Mouse (Mus musculus): ENCODE measurements around the gene Zfand4. TPM values are rescaled to one million over a fixed set of nuclear protein-coding genes. Genes with fewer than 3 reads are reported as not detected.

Zfand4 gene
- polyA plus RNA-seq, 1 experiment from 2014 or later, result 3.2 TPM

DNA sequence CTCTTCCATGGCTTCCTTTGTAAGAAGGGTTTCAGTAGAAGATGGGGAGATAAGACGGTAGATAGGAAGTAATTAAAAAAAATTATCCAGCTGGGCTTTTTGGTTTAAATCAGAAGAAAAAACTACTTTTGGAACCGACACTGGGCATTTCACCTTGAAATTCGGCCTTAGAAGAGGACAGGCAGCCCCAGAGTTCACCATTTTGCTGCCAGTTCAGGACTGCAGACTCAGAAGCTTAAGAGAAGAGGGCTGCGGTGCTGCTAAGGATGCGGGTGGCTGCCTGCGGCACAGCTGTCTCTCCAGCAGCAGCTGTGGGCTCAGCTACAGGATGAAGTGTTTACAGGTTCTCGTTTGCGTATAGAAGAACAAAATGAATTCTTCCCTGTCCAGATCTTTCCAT lies 94.0 kb downstream of the Zfand4 start:
- Histone ChIP-seq H3K4me3 (ENCODE audit: low read length) (no peak overlapping the region), H3K27ac (ENCODE audit: low read length) (no peak overlapping the region), H3K4me2 (ENCODE audit: low read depth, low read length) (no peak overlapping the region), H3K27me3 (replicated peaks; ENCODE audit: control insufficient read depth, insufficient read depth, low read length) (no peaks in the 10 kb centered on the region), H3K9ac (ENCODE audit: low read depth, low read length) (no peak overlapping the region), H3K4me1 (ENCODE audit: control insufficient read depth, insufficient read depth, low read length) (peaks cover 2% of the 10 kb centered on the region; the same call in 1 of the 2 replicates), H3K9me3 (ENCODE audit: control insufficient read depth, low read length) (no peaks in the 10 kb centered on the region), H3K36me3 (ENCODE audit: control insufficient read depth, insufficient read depth, low read length) (no peaks in the 10 kb centered on the region)
- 62% methylated on average over 8 of the region's 8 CpGs for WGBS
- no peak for ATAC-seq

- H3K4me3 ChIP-seq (ENCODE audit: low read length), result no peak overlapping the region
- H3K27ac ChIP-seq (ENCODE audit: low read length), result no peak overlapping the region
- no peak overlapping the region for H3K4me2 ChIP-seq (ENCODE audit: low read depth, low read length)
- H3K36me3 ChIP-seq (ENCODE audit: control insufficient read depth, insufficient read depth, low read length), result no peaks in the 10 kb centered on the region
- ATAC-seq, result no peak
- no peak overlapping the region for H3K9ac ChIP-seq (ENCODE audit: low read depth, low read length)
- H3K27me3 ChIP-seq (replicated peaks; ENCODE audit: control insufficient read depth, insufficient read depth, low read length), result no peaks in the 10 kb centered on the region
- 78% methylated on average over 3 of the region's 3 CpGs for WGBS
- H3K4me1 ChIP-seq (ENCODE audit: control insufficient read depth, insufficient read depth, low read length), result peaks cover 2% of the 10 kb centered on the region; the same call in 1 of the 2 replicates
- H3K9me3 ChIP-seq (ENCODE audit: control insufficient read depth, low read length), result no peaks in the 10 kb centered on the region
These were observed 95.2 kb downstream of the Zfand4 start for GRCm38 (mm10) chr6:116359256-116359655.

- H3K9ac ChIP-seq (ENCODE audit: low read depth, low read length), result no peak overlapping the region
- no peak overlapping the region for H3K27ac ChIP-seq (ENCODE audit: low read length)
- H3K4me3 ChIP-seq (ENCODE audit: low read length), result no peak overlapping the region
- no peaks in the 10 kb centered on the region for H3K9me3 ChIP-seq (ENCODE audit: control insufficient read depth, low read length)
- H3K4me1 ChIP-seq (ENCODE audit: control insufficient read depth, insufficient read depth, low read length), result peaks cover 2% of the 10 kb centered on the region; the same call in 1 of the 2 replicates
- H3K27me3 ChIP-seq (replicated peaks; ENCODE audit: control insufficient read depth, insufficient read depth, low read length), result no peaks in the 10 kb centered on the region
- no peak overlapping the region for H3K4me2 ChIP-seq (ENCODE audit: low read depth, low read length)
- no peak for ATAC-seq
- H3K36me3 ChIP-seq (ENCODE audit: control insufficient read depth, insufficient read depth, low read length), result no peaks in the 10 kb centered on the region
- 71% methylated on average over 3 of the region's 3 CpGs for WGBS
These were observed 97.4 kb downstream of the Zfand4 start for GRCm38 (mm10) chr6:116361463-116361862.

DNA sequence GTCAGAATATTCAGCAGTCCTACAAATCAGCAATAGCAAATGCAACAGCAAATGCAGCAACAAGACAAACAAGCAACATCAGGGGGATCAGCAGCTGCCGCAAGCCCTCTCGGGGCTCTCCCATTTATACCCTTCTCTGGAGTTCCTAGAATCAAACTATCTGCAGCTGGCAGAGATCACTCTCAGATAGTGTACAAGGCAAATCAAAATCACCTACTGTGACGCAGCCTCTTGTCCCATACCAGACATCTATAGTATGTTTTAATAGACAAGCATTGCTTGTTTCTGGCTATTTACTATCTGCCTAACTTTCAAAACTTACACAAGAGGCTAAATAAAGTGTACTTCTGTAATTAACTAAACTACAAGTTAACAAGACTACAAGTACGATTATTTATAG lies 98.0 kb downstream of the Zfand4 start:
- Histone ChIP-seq H3K27me3 (replicated peaks; ENCODE audit: control insufficient read depth, insufficient read depth, low read length) (no peaks in the 10 kb centered on the region), H3K9me3 (ENCODE audit: control insufficient read depth, low read length) (no peaks in the 10 kb centered on the region), H3K36me3 (ENCODE audit: control insufficient read depth, insufficient read depth, low read length) (no peaks in the 10 kb centered on the region), H3K9ac (ENCODE audit: low read depth, low read length) (no peak overlapping the region), H3K27ac (ENCODE audit: low read length) (no peak overlapping the region), H3K4me3 (ENCODE audit: low read length) (no peak overlapping the region), H3K4me1 (ENCODE audit: control insufficient read depth, insufficient read depth, low read length) (peaks cover 2% of the 10 kb centered on the region; the same call in 1 of the 2 replicates), H3K4me2 (ENCODE audit: low read depth, low read length) (no peak overlapping the region)
- 85% methylated on average over 4 of the region's 4 CpGs for WGBS
- ATAC-seq, result no peak

- ATAC-seq, result no peak
- peaks cover 9% of the 10 kb centered on the region for H3K4me1 ChIP-seq (ENCODE audit: control insufficient read depth, insufficient read depth, low read length)
- WGBS, result 84% methylated on average over 11 of the region's 11 CpGs
- no peak overlapping the region for H3K9ac ChIP-seq (ENCODE audit: low read depth, low read length)
- no peak overlapping the region for H3K4me2 ChIP-seq (ENCODE audit: low read depth, low read length)
- no peaks in the 10 kb centered on the region for H3K36me3 ChIP-seq (ENCODE audit: control insufficient read depth, insufficient read depth, low read length)
- no peak overlapping the region for H3K4me3 ChIP-seq (ENCODE audit: low read length)
- H3K27me3 ChIP-seq (replicated peaks; ENCODE audit: control insufficient read depth, insufficient read depth, low read length), result no peaks in the 10 kb centered on the region
- no peaks in the 10 kb centered on the region for H3K9me3 ChIP-seq (ENCODE audit: control insufficient read depth, low read length)
- no peak overlapping the region for H3K27ac ChIP-seq (ENCODE audit: low read length)
These were observed 103.9 kb downstream of the Zfand4 start for GRCm38 (mm10) chr6:116367971-116368370.

- Histone ChIP-seq H3K36me3 (ENCODE audit: control insufficient read depth, insufficient read depth, low read length) (no peaks in the 10 kb centered on the region), H3K4me1 (ENCODE audit: control insufficient read depth, insufficient read depth, low read length) (peaks cover 12% of the 10 kb centered on the region), H3K9me3 (ENCODE audit: control insufficient read depth, low read length) (no peaks in the 10 kb centered on the region), H3K4me3 (ENCODE audit: low read length) (no peak overlapping the region), H3K4me2 (ENCODE audit: low read depth, low read length) (no peak overlapping the region), H3K27ac (ENCODE audit: low read length) (peak overlapping the region; percentile 21; the same call in 1 of the 2 replicates), H3K9ac (ENCODE audit: low read depth, low read length) (no peak overlapping the region), H3K27me3 (replicated peaks; ENCODE audit: control insufficient read depth, insufficient read depth, low read length) (no peaks in the 10 kb centered on the region)
- peak; percentile 83 for ATAC-seq
- WGBS, result 68% methylated on average over 1 of the region's 1 CpGs
These were observed 105.8 kb downstream of the Zfand4 start for GRCm38 (mm10) chr6:116369811-116370210.

DNA sequence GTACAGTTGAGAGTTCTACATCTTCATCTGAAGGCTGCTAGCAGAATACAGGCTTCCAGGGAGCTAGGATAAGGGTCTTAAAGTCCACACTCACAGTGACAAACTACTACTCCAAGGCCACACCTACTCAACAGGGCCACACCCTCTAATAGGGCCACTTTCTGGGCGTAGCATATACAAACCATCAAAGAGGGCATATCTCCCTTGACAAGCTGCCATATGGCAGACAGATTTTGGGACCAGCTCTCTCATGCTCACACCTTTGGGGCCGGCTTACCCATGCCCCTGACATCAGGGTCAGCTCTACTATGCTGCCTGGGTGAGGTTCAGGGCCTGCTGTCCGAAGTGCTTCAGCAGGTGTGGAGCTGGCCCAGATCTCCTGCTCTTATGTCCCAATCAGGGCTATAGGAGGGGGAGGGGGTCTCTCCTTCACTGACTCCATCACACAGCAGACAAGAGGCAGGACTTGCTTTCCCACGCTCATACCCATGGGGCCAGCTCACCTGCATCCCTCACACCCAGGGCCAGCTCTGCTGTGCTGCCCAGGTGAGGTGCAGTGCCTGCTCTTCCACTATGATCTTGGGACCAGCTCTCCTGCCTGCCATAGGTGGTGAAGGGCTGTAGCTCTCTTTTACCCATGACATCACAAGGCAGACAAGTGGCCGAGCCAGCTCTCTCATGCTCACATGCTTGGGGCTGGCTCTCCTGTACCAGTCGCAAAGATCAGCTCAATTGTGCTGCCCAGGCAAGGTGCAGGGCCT lies 106.4 kb downstream of the Zfand4 start:
- ATAC-seq, result peak; percentile 90
- Histone ChIP-seq H3K9me3 (ENCODE audit: control insufficient read depth, low read length) (no peaks in the 10 kb centered on the region), H3K4me3 (ENCODE audit: low read length) (no peak overlapping the region), H3K27me3 (replicated peaks; ENCODE audit: control insufficient read depth, insufficient read depth, low read length) (no peaks in the 10 kb centered on the region), H3K9ac (ENCODE audit: low read depth, low read length) (no peak overlapping the region), H3K4me1 (ENCODE audit: control insufficient read depth, insufficient read depth, low read length) (peaks cover 12% of the 10 kb centered on the region), H3K27ac (ENCODE audit: low read length) (no peak overlapping the region), H3K36me3 (ENCODE audit: control insufficient read depth, insufficient read depth, low read length) (no peaks in the 10 kb centered on the region), H3K4me2 (ENCODE audit: low read depth, low read length) (no peak overlapping the region)
- 73% methylated on average over 6 of the region's 6 CpGs for WGBS

- Histone ChIP-seq H3K9me3 (ENCODE audit: control insufficient read depth, low read length) (no peaks in the 10 kb centered on the region), H3K9ac (ENCODE audit: low read depth, low read length) (no peak overlapping the region), H3K4me1 (ENCODE audit: control insufficient read depth, insufficient read depth, low read length) (peaks cover 12% of the 10 kb centered on the region), H3K27me3 (replicated peaks; ENCODE audit: control insufficient read depth, insufficient read depth, low read length) (no peaks in the 10 kb centered on the region), H3K4me3 (ENCODE audit: low read length) (no peak overlapping the region), H3K36me3 (ENCODE audit: control insufficient read depth, insufficient read depth, low read length) (no peaks in the 10 kb centered on the region), H3K4me2 (ENCODE audit: low read depth, low read length) (no peak overlapping the region), H3K27ac (ENCODE audit: low read length) (no peak overlapping the region)
- 89% methylated on average over 3 of the region's 3 CpGs for WGBS
- no peak for ATAC-seq
These were observed 107.5 kb downstream of the Zfand4 start for GRCm38 (mm10) chr6:116371500-116371899.

DNA sequence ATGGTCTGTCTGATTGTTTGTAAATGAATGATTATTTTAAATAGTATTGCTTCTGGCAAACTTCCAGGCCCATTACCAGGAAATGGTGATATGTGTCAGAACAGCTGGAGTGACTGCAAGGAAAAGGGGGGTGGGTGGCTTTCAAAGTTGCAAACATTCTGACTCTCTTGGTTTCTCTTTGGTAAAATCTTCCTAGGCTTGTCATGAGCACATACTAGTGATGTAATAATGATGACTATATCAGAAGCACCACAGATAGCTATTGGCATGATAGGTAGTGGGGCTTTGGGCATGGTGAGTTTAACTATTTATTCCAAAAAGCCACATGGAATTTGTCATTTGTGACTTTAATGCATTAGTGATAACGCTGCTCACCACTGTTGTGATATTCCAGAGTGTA lies 110.1 kb downstream of the Zfand4 start:
- Histone ChIP-seq H3K4me1 (ENCODE audit: control insufficient read depth, insufficient read depth, low read length) (peaks cover 12% of the 10 kb centered on the region), H3K36me3 (ENCODE audit: control insufficient read depth, insufficient read depth, low read length) (no peaks in the 10 kb centered on the region), H3K9me3 (ENCODE audit: control insufficient read depth, low read length) (no peaks in the 10 kb centered on the region), H3K9ac (ENCODE audit: low read depth, low read length) (no peak overlapping the region), H3K4me3 (ENCODE audit: low read length) (no peak overlapping the region), H3K27me3 (replicated peaks; ENCODE audit: control insufficient read depth, insufficient read depth, low read length) (no peaks in the 10 kb centered on the region), H3K27ac (ENCODE audit: low read length) (no peak overlapping the region), H3K4me2 (ENCODE audit: low read depth, low read length) (no peak overlapping the region)
- WGBS, result 75% methylated on average over 1 of the region's 1 CpGs
- ATAC-seq, result no peak

DNA sequence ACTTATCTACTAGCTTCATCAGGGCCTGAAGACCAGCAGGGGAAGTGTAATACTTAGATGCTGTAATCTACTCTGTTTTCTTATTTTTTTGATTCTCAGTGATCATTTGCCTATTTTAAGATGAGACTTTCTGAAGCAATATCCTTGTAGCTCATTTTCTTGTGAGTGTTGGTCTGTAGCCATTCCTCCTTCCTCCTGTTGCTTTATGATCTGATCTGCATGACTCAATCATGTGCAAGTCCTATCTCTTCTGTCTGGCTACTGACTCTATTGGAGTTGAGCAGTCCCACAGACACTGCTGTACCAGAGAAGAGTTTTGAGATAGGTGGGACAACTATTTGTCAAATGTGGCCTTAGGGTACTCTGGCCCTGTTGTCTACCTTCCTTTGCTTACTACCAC lies 110.6 kb downstream of the Zfand4 start:
- Histone ChIP-seq H3K9me3 (ENCODE audit: control insufficient read depth, low read length) (no peaks in the 10 kb centered on the region), H3K27ac (ENCODE audit: low read length) (no peak overlapping the region), H3K4me3 (ENCODE audit: low read length) (no peak overlapping the region), H3K4me2 (ENCODE audit: low read depth, low read length) (no peak overlapping the region), H3K27me3 (replicated peaks; ENCODE audit: control insufficient read depth, insufficient read depth, low read length) (no peaks in the 10 kb centered on the region), H3K9ac (ENCODE audit: low read depth, low read length) (no peak overlapping the region), H3K36me3 (ENCODE audit: control insufficient read depth, insufficient read depth, low read length) (no peaks in the 10 kb centered on the region), H3K4me1 (ENCODE audit: control insufficient read depth, insufficient read depth, low read length) (peaks cover 11% of the 10 kb centered on the region)
- ATAC-seq, result no peak

Data from intestine, embryonic 16.5 days (tissue).